Mouse (Mus musculus) induced T-regulatory cell, adult 2 months (primary cell): ENCODE results near the gene Emilin1.
A peak's percentile ranks its signal among the peaks of the same experiment; 100 is the strongest.

Source experiments
- DNase-seq: peaks from one replicate; pipeline ENCODE4 v3.0.0-alpha.2; 2012; ENCODE audit warnings: low read depth

Emilin1 gene

DNA sequence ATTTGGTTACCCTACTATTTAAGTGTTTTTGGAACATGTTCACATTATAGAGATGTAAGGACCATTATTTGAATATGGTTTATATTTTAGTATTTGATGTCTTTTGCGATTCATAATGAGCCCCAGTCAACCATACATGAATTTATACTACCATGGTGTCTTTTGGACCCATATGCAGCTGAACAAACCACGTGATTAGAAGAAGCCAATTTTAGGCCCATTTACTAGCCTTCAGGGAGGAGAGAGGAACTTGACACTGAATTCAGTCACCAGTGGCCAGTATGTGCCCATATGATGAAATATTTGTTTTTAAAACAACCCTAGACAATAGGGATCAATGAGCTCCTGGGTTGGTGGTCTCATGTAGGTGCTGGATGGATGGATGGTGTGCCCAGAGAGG is 47.6 kb downstream of the Emilin1 start:
- DNase-seq, result no peak

DNA sequence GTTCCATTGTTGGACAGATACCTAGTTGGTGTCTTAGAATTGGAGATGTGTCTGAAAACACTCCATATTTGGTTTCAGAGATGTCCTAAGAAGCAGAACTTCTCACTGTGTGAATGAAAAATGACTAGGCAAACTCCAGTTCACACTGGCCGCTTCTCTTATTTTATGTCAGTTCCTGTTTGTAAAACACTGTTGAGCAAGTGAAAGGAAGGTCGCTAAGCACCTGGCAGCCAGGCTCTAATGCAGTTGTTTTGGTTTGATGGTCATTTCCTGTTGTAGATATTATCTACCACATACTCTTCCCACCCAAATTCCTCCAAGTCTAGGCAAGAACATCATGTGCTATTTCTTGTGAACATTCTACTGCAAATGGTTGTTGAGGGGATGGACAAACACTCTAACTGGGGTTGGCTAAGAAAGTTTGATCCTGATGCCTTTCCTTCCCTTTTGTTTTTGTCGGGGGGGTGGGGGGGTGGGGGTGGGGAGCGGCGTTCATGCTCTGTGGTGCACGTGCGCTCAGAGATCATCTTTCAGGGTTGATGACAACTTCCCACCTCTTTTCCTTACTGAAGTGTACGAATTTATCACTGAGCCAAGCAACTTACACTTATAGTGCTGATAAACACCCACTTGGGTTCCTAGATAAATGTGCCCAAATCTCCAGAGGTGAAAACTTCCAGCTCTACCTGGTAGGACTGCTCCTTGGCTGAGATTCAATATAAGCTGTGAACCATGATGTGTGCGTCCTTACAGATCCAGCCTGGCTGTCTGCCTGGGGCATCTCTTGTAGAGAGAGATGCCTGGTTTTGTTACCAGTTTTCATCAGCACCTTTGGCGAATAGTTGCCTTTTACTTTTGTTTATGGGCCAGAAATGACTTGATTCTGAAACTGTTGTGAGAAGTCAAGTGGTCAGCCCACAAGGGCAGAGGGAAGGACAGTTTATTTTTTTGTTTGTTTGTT is 48.6 kb downstream of the Emilin1 start:
- DNase-seq, result peak; percentile 78

DNA sequence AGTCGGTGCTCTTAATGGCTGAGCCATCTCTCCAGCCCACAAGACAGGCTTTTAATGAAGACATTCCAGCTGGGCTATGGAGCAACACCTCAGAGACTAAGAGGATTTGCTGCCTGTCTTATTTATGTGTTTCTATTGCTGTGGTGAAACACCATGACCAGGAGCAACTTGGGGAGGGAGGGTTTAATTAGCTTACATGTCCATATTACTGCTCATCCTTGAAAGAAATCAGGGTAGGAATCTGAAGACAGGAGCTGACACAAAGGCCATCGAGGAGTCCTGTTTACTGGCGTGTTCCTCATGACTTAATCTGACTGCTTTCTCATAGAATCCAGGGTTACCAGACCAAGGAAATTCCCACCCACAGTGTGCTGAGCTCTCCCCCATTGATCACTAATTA is 50.7 kb downstream of the Emilin1 start:
- DNase-seq, result no peak

DNA sequence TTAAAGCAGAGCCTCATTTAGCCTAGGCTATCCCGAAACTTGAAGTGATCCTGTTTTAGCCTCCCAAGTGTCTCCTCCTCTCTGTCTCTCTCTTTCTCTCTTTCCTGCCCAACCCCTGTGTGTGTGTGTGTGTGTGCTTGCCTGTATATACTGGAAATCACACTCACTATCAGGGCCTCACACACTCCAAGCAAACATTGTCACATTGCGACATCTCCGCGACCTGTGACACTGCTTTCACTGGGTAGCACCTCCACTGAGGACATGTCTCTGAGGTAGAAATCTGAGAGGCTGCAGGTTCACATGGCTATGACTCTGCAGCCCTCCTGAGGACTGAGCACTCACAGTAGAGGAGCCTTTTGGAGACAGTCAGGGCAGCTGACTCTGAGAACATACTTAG is 53.0 kb downstream of the Emilin1 start:
- no peak for DNase-seq

DNA sequence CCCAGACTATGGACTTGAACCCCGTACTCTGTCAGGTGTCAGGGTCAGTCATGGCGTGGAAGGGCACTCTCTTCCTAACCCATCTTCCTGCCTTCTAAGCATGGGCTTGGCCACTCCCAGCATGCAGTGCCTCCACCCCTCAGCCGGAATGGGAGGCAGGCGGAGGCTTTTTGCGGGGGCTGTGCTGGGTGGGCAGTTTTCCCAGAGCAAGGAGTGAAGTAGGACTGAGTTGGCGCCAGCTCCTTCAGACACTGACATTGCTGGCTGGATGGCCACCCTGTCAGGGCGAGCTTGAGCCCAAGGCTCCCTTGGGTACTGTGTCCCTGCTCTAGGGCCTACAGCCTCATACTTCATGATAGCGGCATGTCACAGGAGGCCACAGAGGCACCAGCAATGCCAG is 55.2 kb downstream of the Emilin1 start, which contains the start of gene Tcf23:
Gene Tcf23 (plus strand): TSS at position 247 of the 400 bp plus-strand sequence.
- no peak for DNase-seq

DNA sequence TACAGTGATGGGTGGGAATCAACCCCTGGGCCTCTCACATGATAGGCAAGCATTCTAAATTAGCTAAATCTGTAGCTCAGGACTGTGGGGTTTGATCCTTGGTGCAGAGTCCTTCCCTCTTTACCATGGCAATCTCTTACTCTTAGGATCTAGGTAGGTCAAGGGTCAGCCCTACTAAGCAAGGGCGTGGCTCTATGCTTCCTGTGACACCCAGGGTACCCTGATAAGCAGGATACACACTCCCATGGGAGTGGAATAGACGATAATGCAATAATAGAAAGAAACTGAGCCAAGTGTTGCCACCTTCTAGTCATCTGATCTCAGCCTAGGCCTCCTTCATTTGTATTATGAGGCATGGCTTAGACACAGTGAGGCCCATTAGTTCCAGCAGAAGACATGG is 56.2 kb downstream of the Emilin1 start:
- no peak for DNase-seq
